Mouse (Mus musculus): ENCODE measurements around the gene Arl15. TPM values are rescaled to one million over a fixed set of nuclear protein-coding genes. Genes with fewer than 3 reads are reported as not detected.
A peak's percentile ranks its signal among the peaks of the same experiment; 100 is the strongest.

The Arl15 gene
- polyA plus RNA-seq, 1 experiment = 5.4 TPM

DNA sequence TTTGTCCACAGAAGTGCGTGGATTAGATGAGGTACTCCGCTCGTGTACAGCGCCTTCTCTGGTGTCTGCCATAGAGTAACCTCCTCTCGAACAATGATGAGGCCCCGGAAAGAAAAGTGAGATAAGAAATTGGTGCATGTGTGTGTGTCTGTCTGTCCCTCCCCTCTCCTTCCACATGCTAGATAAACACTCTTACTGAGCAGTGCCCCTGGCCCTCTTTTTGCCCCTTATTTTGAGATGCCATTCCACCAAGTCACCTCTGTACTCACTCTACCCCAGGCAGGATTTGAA lies 58.0 kb downstream of the Arl15 start:
- no peak overlapping the region for H3K4me3 ChIP-seq (replicated peaks; ENCODE audit: control insufficient read depth, low read depth, low read length)
- TF ChIP-seq POLR2A (IDR thresholded peaks at IDR 0.05; ENCODE audit: borderline replicate concordance, control insufficient read depth, low read depth, low read length) = no peak
- no peak for TF ChIP-seq CTCF (IDR thresholded peaks at IDR 0.05; ENCODE audit: control insufficient read depth, insufficient read depth, low read length)
- no peaks in the 10 kb centered on the region for H3K4me1 ChIP-seq (ENCODE audit: control insufficient read depth, insufficient read depth, low read length)
- H3K27ac ChIP-seq (ENCODE audit: control insufficient read depth, insufficient read depth, low read depth, low read length, poor library complexity) = no peak overlapping the region
- WGBS = 75% methylated on average over 6 of the region's 6 CpGs

DNA sequence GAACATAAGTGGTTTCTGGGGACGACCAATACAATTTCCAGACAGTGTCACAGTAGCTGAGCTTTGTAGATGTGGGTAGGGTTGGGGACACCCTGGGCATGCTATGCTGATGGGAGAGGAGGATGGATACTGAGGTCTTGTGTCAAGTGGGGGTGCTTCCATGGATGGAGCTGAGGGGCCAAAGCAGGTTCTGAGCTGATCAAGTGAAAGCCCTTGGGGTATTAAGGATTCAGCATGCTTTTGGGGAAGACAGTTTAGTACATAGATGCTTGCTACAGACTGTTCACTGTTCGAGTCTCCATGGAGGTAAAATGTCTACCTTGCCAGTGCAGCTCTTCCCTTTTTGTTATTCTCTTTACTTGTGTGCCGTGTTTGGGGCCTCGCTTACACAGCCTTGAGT lies 59.8 kb downstream of the Arl15 start:
- 75% methylated on average over 4 of the region's 4 CpGs for WGBS
- Histone ChIP-seq H3K27ac (ENCODE audit: control insufficient read depth, insufficient read depth, low read depth, low read length, poor library complexity) (no peak overlapping the region), H3K4me3 (replicated peaks; ENCODE audit: control insufficient read depth, low read depth, low read length) (no peak overlapping the region), H3K4me1 (ENCODE audit: control insufficient read depth, insufficient read depth, low read length) (no peaks in the 10 kb centered on the region)
- no peak for TF ChIP-seq CTCF (IDR thresholded peaks at IDR 0.05; ENCODE audit: control insufficient read depth, insufficient read depth, low read length)
- TF ChIP-seq POLR2A (IDR thresholded peaks at IDR 0.05; ENCODE audit: borderline replicate concordance, control insufficient read depth, low read depth, low read length) = no peak

DNA sequence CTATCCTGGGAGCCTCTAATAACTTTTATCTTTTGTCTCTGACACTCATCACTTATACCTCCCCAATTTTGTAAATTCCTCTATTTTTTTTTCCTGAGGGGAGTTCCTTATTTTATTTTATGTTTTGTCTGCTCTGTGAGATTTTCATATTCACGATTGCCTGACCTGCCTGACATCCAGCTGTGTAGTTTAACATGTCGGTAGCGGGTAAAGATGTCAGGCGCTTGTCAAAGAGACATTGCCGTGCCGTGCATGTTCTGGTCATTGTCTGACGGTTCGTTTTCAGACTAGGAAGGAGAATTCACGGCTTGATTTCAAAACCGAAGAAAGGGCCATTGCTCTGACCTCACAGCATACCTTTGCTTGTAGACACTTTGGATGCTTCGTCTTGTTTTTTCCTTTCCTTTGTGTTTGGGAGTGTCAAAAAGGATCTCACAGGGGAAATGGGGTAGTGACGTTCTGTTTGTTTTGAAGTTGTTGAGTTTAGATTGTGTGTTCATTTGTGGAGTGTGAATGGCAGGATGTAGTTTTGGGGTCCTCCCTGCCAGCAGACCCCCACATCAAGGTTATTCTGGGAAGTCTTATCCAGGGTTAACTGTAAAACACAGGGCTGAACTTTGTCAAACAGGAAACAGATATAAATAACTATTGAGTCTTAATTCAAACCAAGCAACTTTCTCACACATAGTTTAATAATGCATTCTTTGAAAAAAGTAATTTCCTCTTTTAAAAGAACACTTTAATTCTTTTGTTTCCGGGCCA lies 60.4 kb downstream of the Arl15 start:
- Histone ChIP-seq H3K27ac (ENCODE audit: control insufficient read depth, insufficient read depth, low read depth, low read length, poor library complexity) (no peak overlapping the region), H3K4me3 (replicated peaks; ENCODE audit: control insufficient read depth, low read depth, low read length) (no peak overlapping the region), H3K4me1 (ENCODE audit: control insufficient read depth, insufficient read depth, low read length) (no peaks in the 10 kb centered on the region; the same call in 1 of the 2 replicates)
- TF ChIP-seq POLR2A (IDR thresholded peaks at IDR 0.05; ENCODE audit: borderline replicate concordance, control insufficient read depth, low read depth, low read length) (no peak), CTCF (IDR thresholded peaks at IDR 0.05; ENCODE audit: control insufficient read depth, insufficient read depth, low read length) (no peak)
- 63% methylated on average over 13 of the region's 13 CpGs for WGBS

DNA sequence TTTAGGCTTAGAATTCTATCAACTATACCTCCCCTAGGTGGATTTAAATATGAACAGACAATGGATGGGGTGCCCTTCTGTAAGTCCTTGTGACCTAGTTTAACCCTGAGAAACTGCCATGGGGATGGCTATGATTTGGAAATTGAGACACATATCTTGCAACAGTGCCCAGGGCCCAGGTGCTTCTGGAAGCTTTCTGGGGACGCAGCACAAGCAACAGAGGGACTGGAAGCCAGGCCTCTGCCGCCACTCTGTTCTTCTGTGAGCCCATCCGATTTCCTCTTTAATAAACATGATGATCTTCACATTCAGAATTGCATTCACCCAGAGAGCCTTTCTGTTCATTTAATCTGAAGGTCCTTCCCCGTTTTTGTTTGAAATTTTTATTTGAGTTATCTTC lies 62.6 kb downstream of the Arl15 start:
- Histone ChIP-seq H3K4me1 (ENCODE audit: control insufficient read depth, insufficient read depth, low read length) (no peaks in the 10 kb centered on the region; the same call in 1 of the 2 replicates), H3K4me3 (replicated peaks; ENCODE audit: control insufficient read depth, low read depth, low read length) (no peak overlapping the region), H3K27ac (ENCODE audit: control insufficient read depth, insufficient read depth, low read depth, low read length, poor library complexity) (no peak overlapping the region)
- WGBS = 73% methylated on average over 4 of the region's 4 CpGs
- TF ChIP-seq POLR2A (IDR thresholded peaks at IDR 0.05; ENCODE audit: borderline replicate concordance, control insufficient read depth, low read depth, low read length) (no peak), CTCF (IDR thresholded peaks at IDR 0.05; ENCODE audit: control insufficient read depth, insufficient read depth, low read length) (no peak)

DNA sequence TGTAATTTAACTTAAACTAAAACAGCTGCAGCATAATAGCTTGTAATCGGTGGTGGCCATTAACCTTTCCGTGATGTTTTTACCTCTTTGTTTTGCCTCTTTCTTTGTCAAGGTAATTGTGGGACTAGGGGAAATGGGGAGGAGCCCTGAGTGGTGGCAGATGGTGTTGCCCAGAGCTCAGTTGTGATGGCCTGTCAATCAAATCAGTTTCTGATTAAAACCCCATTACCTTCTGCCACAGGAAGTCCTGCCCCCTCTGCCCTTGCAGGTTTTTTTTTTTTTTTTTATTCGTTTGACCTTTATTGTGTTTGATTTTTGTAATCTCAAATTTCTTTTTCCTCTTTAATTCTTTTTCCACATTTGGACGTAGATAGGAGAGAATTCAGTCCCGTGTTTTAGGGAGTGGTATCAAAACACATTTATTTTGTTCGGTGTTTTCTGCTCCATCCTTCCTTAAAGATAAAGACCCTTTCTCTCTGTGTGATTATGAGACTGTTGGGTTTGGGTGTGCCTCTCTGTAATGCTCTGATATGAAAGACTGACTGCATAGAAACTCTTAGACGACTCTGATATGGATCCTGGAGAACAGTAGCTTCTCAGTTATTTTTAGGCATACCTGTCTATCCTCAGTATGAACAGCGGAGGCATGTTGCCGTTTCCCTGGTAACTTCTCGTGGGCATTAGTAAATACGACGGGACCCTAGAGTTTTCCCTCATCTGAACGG lies 64.5 kb downstream of the Arl15 start:
- Histone ChIP-seq H3K4me3 (replicated peaks; ENCODE audit: control insufficient read depth, low read depth, low read length) (no peak overlapping the region), H3K27ac (ENCODE audit: control insufficient read depth, insufficient read depth, low read depth, low read length, poor library complexity) (no peak overlapping the region), H3K4me1 (ENCODE audit: control insufficient read depth, insufficient read depth, low read length) (no peaks in the 10 kb centered on the region; the same call in 1 of the 2 replicates)
- WGBS = 64% methylated on average over 13 of the region's 13 CpGs
- no peak for TF ChIP-seq CTCF (IDR thresholded peaks at IDR 0.05; ENCODE audit: control insufficient read depth, insufficient read depth, low read length)
- TF ChIP-seq POLR2A (IDR thresholded peaks at IDR 0.05; ENCODE audit: borderline replicate concordance, control insufficient read depth, low read depth, low read length) = no peak

DNA sequence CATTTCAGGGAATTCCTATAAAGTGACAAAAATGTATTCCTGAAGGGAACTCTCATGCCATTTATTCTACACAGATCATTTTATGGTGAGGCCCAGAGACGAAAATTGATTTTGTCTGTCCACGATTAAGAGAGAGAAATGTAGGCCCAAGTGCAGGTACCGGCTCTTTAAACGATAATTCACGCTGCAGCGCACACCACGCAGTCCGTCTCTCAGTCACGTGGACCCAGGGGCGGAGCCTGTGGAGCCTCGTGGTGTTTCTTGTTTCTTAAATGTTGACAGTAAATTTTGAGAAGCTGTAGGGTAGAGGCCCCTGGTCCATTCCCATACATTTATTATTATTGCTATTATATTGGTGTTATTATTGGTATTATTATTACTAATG lies 65.1 kb downstream of the Arl15 start:
- no peaks in the 10 kb centered on the region; the same call in 1 of the 2 replicates for H3K4me1 ChIP-seq (ENCODE audit: control insufficient read depth, insufficient read depth, low read length)
- WGBS = 74% methylated on average over 11 of the region's 11 CpGs
- H3K4me3 ChIP-seq (replicated peaks; ENCODE audit: control insufficient read depth, low read depth, low read length) = peak overlapping the region; percentile 7
- H3K27ac ChIP-seq (ENCODE audit: control insufficient read depth, insufficient read depth, low read depth, low read length, poor library complexity) = no peak overlapping the region
- TF ChIP-seq CTCF (IDR thresholded peaks at IDR 0.05; ENCODE audit: control insufficient read depth, insufficient read depth, low read length) (no peak), POLR2A (IDR thresholded peaks at IDR 0.05; ENCODE audit: borderline replicate concordance, control insufficient read depth, low read depth, low read length) (no peak)

DNA sequence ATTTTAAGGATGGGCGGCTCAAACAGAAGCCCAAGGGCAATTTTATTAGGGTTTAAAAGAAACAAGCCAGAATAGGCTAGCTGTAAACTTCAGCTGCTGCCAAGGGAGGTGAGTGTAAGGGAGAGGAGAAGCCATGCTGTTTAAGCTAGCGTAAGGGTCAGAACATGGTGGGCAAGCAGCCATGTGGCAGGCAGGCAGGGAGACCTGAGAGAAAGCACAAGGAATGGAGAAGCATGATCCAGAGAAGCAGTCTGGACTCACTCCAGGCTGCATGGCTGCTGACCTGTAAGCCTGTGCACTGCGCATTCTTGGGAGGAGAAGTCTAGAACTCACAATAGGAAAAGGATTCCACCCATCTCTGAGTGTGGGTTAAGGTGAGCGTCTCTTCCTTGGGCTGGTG lies 66.5 kb downstream of the Arl15 start:
- 87% methylated on average over 4 of the region's 4 CpGs for WGBS
- H3K4me1 ChIP-seq (ENCODE audit: control insufficient read depth, insufficient read depth, low read length) = no peaks in the 10 kb centered on the region; the same call in 1 of the 2 replicates
- TF ChIP-seq POLR2A (IDR thresholded peaks at IDR 0.05; ENCODE audit: borderline replicate concordance, control insufficient read depth, low read depth, low read length) (no peak), CTCF (IDR thresholded peaks at IDR 0.05; ENCODE audit: control insufficient read depth, insufficient read depth, low read length) (no peak)
- no peak overlapping the region for H3K27ac ChIP-seq (ENCODE audit: control insufficient read depth, insufficient read depth, low read depth, low read length, poor library complexity)
- H3K4me3 ChIP-seq (replicated peaks; ENCODE audit: control insufficient read depth, low read depth, low read length) = no peak overlapping the region

DNA sequence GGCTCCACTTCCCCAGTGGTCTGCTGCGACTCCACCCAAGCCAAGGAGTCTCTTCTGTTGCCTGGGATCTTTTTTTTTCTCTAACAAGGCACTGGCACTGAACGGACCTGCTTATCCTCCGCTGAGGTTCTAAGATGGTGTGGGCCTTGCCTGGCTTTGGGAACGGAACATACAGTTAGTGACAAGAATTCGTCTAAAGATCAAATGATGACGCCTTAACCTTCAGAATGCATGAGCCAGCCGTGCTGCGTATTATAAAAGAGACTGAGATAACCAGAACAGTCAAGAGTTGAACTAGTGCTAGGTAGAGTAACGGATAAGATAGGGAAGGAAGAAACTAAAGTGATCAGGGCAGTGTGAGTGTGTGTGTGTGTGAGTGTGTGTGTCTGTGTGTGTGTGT lies 66.9 kb downstream of the Arl15 start:
- 74% methylated on average over 9 of the region's 9 CpGs for WGBS
- no peaks in the 10 kb centered on the region; the same call in 1 of the 2 replicates for H3K4me1 ChIP-seq (ENCODE audit: control insufficient read depth, insufficient read depth, low read length)
- H3K27ac ChIP-seq (ENCODE audit: control insufficient read depth, insufficient read depth, low read depth, low read length, poor library complexity) = no peak overlapping the region
- TF ChIP-seq POLR2A (IDR thresholded peaks at IDR 0.05; ENCODE audit: borderline replicate concordance, control insufficient read depth, low read depth, low read length) = no peak
- TF ChIP-seq CTCF (IDR thresholded peaks at IDR 0.05; ENCODE audit: control insufficient read depth, insufficient read depth, low read length) = no peak
- no peak overlapping the region for H3K4me3 ChIP-seq (replicated peaks; ENCODE audit: control insufficient read depth, low read depth, low read length)

All from bone marrow, adult 2 months (tissue).